Mouse (Mus musculus) yolk sac, embryonic 10.5 days (tissue): Measurements from ENCODE around the gene Tango6.

ENCODE experiments used
- DNase-seq: peaks from one replicate; pipeline ENCODE4 v3.0.0-alpha.2; 2017; ENCODE audit warnings: low spot score

Tango6 gene

GRCm38 (mm10) chr8:106700131-106700530 is 17.3 kb downstream of the Tango6 start:
- DNase-seq: peak; percentile 7

DNA sequence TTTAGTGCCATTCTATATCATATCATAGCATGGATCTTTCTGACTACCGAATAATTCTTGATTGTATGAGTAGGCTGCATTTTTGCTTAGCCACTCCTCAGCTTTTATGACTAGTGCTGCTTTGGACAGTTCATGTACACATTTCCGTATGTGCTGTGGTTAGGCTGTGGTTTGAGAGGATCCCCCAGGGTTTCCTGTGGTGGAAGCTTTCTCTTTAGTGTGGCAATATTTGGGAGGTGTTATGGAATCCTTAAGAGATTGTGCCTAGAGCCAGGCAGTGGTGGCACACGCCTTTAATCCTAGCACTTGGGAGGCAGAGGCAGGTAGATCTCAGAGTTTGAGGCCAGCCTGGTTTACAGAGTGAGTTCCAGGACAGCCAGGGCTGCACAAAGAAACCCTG is 18.5 kb downstream of the Tango6 start:
- no peak for DNase-seq

GRCm38 (mm10) chr8:106704199-106704900 is 21.5 kb downstream of the Tango6 start:
- no peak for DNase-seq

DNA sequence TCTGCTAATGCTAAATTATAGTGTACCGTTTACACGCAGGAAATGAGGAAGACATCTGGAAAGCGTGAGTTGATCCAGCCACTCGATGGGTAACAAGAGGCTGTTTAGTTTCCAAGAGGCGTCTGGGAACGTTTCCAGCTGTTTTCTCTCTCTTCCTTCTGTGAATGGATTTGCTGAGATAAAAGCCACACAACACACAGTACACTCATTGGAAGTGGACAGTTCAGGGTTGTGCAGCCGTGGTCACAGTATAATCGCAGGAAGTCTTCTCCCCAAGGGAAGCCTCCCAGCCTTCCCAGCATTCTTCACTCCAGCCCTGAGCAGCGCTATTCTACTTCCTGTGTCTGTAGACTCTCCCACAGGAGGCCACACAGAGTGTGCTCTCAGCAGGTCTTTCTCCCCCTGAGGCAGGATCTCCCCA is 22.0 kb downstream of the Tango6 start:
- no peak for DNase-seq

DNA sequence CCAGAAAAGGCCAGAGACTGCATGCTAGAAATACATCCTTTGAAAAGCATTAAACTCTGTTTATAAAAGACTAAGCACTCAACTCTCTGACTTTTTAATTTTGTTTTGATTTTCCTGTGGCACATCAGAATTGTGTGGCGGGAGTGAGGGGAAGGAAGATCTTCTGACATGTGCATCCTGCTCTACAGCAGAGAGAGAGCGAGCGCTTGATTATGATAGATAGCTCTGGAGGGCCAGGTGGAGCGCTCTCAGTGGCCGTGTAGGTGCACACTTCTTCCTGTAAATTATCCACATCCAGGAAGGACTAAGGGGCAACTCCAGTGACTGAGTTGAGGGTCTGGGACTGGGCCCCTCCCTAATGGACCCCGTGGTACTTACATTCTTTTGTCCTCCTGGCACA is 23.3 kb downstream of the Tango6 start:
- DNase-seq: no peak

DNA sequence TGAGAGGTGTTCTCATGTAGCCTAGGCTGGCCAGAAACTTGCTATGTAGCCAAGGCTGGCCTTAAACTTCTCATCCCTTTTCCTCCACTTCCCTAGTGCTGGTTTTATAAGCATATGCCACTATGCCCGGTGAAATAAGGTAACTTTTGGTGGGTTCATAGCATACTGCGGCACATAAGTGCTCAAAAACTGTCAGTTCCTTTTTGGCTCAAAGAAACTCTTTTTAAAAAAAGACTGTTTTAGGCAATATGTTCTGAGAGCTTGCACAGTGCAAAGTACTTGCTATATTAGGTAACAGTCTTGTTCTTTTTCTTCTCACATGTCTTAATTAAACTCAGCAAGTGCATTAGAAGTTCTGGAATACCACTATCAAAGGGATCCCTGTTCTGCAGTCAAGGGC is 27.1 kb downstream of the Tango6 start:
- no peak for DNase-seq

GRCm38 (mm10) chr8:106712487-106712886 is 29.6 kb downstream of the Tango6 start:
- no peak for DNase-seq

DNA sequence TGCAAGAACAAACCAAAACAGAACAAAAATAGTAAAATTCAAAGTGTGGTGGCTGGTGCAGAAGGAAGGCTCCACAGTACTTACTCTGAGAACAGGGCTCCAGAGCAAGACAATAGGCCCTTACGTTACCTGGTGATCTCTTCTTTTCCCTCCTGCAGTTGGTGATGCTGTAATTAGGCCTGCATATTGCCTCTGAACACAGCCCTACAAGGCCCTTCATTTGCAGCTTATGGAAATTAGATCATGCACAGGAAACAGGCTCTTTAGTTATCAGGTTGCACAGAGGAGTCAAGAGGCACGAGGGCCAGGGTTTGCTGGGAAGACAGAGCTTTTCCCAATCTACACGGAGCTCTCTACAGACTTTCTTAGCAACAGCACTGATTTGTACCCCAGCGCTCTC is 31.4 kb downstream of the Tango6 start:
- no peak for DNase-seq

- DNase-seq: peak; percentile 49
These were observed 35.2 kb downstream of the Tango6 start for GRCm38 (mm10) chr8:106718091-106718500.

GRCm38 (mm10) chr8:106720921-106721320 is 38.1 kb downstream of the Tango6 start:
- DNase-seq: peak; percentile 6

GRCm38 (mm10) chr8:106722453-106722852 is 39.6 kb downstream of the Tango6 start:
- DNase-seq: no peak

DNA sequence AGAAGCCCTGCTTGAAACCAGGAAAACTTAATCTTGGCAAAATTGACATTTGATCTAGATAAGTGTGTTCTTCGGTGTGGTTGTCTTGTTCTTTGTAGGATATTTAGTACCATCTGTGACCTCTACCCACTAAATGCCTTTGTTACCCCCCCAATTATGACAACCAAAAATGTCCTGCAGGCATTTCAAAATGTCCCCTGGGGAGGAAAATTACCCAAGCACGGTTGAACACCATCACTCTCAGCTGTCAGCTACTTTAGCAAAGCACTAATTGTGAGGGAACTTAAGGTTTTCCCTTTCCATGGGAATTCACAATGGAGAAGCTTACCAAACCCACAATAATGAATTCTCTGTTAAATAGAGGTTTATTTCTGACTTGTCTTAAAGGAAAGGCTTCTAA is 41.1 kb downstream of the Tango6 start:
- DNase-seq: no peak

DNA sequence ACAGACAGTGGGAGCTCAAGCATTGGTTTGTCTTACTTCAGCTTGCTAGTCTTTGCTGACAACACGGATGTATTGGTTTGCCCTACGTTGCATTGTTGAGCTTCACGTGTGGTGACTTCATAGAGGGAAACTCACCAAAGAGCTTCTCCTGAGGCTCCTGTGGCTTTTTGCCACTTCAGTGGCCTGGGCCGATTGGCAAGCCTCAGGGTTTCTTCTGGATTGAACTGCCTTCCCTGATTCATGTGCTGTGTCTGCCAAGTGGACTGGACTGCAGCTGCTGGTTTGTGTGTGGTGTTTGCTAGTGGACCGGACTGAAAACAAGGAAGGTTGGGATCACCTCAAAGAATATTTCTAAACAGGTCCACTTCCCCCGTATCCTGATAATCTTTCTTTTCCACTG is 43.7 kb downstream of the Tango6 start:
- DNase-seq: no peak

GRCm38 (mm10) chr8:106727241-106727835 is 44.5 kb downstream of the Tango6 start:
- DNase-seq: no peak

DNA sequence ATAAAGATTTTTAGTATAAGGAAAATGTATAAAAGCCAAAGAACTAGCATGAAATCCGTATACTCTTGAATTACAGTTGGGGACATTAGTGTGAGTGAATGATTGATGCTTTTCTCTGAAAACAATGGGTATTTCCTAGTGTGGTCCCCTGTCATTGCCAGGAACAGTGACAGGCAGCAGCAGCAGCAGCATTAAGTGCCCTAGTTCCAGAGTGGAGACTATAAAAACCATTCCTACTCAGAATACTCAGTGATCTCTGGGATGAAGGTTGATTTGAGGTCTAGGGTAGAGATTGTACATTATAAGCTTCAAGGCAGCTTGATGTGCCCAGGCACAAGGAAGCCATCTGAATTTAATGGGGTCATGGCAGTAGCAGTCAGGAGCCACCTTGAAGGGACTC is 45.0 kb downstream of the Tango6 start:
- no peak for DNase-seq

- DNase-seq: no peak
These were observed 50.1 kb downstream of the Tango6 start for GRCm38 (mm10) chr8:106732921-106733320.

DNA sequence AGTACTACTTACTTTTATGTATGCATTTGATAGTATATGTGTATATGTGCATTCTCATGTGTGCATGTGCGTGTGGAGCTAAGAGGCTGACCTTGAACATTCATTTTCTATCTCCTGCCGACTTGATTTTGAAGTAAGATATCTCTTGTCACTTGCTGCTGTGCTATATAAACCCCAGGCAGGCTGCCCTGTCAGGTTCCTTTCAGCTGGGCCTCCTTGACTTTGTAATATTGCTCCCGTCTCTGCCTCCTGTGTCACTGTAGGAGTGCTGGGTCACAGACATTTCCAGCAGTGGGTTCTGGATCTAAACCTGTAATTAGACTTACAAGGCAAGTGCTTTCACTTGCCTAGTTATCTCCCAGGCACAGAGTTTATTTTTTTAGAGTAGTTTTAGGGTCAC is 50.8 kb downstream of the Tango6 start:
- no peak for DNase-seq

DNA sequence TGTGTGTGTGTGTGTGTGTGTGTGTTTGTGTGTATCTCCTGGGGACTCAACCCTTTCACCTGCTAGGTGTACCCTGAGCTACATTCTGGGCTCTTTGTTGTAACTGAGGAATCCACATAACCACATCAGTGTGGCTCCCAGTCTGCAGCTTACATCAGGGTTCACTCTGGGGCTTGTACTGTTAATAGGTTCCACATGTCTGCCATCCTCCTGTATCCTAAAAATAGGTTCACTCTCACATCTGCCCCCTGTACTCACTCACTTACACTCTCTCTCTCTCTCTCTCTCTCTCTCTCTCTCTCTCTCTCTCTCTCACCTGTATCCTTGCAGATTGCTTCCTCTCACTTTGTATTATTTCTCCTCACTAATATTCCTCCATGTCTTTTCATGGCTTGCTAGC is 51.4 kb downstream of the Tango6 start:
- no peak for DNase-seq

GRCm38 (mm10) chr8:106736861-106737662 is 54.2 kb downstream of the Tango6 start:
- DNase-seq: no peak

DNA sequence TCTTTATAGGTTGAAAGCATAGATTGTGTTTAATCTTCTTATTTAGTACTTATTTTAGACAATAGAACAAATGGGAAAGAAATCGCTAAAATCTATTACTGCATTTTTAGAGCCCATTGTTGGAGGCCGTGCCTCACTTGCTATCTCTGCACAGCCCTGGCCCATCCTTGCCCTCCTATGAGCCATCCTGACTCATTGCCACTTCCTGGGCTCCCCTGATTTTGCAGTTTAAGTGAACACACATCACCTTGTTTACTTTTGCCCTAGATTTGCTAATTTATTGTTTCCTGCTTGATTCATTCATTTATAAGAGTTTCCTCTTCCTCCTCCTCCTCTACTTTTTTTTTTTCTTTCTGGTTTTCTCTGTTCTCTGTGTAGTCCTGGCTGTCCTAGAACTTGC is 55.0 kb downstream of the Tango6 start:
- DNase-seq: no peak

DNA sequence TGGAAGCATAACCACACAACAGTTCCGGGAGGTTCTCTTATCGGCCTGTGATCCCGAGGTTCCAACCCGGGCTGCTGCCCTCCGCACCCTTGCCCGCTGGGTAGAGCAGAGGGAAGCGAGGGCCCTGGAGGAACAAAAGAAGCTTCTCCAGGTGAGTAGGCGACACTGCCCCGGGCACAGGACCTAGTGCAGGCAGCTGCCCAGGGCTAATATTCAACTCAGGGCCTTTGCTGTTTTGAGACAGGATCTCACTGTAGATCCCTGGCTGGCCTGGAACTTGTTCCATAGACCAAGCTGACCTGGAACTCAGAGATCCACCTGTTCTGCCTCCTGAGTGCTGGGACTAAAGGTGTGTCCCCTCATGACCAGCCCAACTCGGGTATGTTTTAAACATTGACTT is 59.5 kb downstream of the Tango6 start:
- no peak for DNase-seq

- no peak for DNase-seq
These were observed 60.5 kb downstream of the Tango6 start for GRCm38 (mm10) chr8:106743361-106743760.

DNA sequence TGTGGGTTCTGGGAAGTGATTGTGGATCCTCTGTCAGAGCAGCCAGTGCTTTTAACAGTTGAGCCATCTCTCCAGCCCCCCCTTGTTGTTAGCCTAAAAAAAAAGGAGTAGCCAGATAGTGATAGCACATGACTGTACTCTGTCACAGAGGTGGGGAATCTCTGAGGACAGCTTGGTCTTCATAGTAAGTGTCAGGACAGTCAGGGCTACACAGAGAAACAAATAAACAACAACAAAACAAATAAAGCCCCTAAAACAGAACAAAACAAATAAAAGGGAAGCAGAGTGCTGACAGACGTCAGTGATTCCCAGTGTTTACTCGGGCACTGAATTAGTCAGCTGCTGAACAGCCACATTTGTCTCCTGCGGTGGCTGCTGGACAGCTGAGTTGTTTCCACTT is 70.6 kb downstream of the Tango6 start:
- no peak for DNase-seq
